ENCODE assay signal across 14 mouse cellular contexts in genomic region chr16:22527499-22527939, GRCm38 (mm10).
DNase-seq lines count a peak whose midpoint lies in the region; ATAC-seq lines count a peak whose summit lies in the region.
"Had no signal": no experiment of that assay in that cellular context is flagged by ENCODE, and none has a peak within 500 bp of the region (broad histone marks: within the 10 kb centered on the region; RNA-seq: fewer than 3 reads in every experiment).

No protein-coding gene starts in this region.

- peaks cover 26 to 36% of the 10 kb centered on the region in 2 experiments for H3K4me1 ChIP-seq in heart, embryonic 14.5 days (ENCODE audit: control insufficient read depth in 2 of 2, insufficient read depth in 2 of 2, low read length in 2 of 2)
- peaks cover 8% of the 10 kb centered on the region for H3K4me1 ChIP-seq in forebrain, embryonic 10.5 days
- H3K4me1 ChIP-seq: embryonic facial prominence, embryonic 13.5 days had no signal

- peaks cover 4% of the 10 kb centered on the region; the same call in 1 of the 2 replicates for H3K9me3 ChIP-seq in heart, embryonic 14.5 days (ENCODE audit: control insufficient read depth, low read length)
- H3K9me3 ChIP-seq in forebrain, embryonic 10.5 days: no peaks in the 10 kb centered on the region
- H3K9me3 ChIP-seq: hindbrain, embryonic 15.5 days had no signal

- no peaks in the 10 kb centered on the region for H3K27me3 ChIP-seq in heart, embryonic 14.5 days (ENCODE audit: control insufficient read depth, insufficient read depth, low read length)
- H3K27me3 ChIP-seq in forebrain, embryonic 10.5 days (ENCODE audit: poor library complexity, severe bottlenecking): no peaks in the 10 kb centered on the region
- H3K27me3 ChIP-seq: embryonic facial prominence, embryonic 13.5 days; hindbrain, embryonic 15.5 days had no signal

- H3K36me3 ChIP-seq in heart, embryonic 14.5 days (ENCODE audit: control insufficient read depth, insufficient read depth, low read length): no peaks in the 10 kb centered on the region
- no peaks in the 10 kb centered on the region for H3K36me3 ChIP-seq in forebrain, embryonic 10.5 days (replicated peaks)
- H3K36me3 ChIP-seq: embryonic facial prominence, embryonic 13.5 days; hindbrain, embryonic 15.5 days; midbrain, embryonic 12.5 days had no signal

- DNase-seq in kidney, adult 11 months: peak; percentile 62
- no peak for DNase-seq in kidney, postnatal 14 days
- peak; percentile 78 for DNase-seq in Muller cell, postnatal 12 days (ENCODE audit: inconsistent ontology term)
- DNase-seq in cerebellum, adult 18-20 months: peak; percentile 67 to 73
- DNase-seq in forebrain, embryonic 10.5 days (ENCODE audit: extremely low spot score, low spot score): no peak
- DNase-seq in retina, postnatal 1 day: no peak
- DNase-seq: spleen, adult 18-20 months; thymus, adult 18-20 months had no signal

- 25% methylated on average over 5 of the region's 5 CpGs for WGBS in heart, embryonic 14.5 days
- WGBS in forebrain, embryonic 10.5 days: 34% methylated on average over 5 of the region's 5 CpGs

- 0 out of 2 replicates have a peak overlapping the region, but pooled peaks have one; percentile 6 for H3K4me2 ChIP-seq in heart, embryonic 14.5 days (ENCODE audit: low read length)
- H3K4me2 ChIP-seq: embryonic facial prominence, embryonic 13.5 days; hindbrain, embryonic 15.5 days; midbrain, embryonic 12.5 days had no signal

- peak; percentile 51 for ATAC-seq in heart, embryonic 14.5 days (ENCODE audit: insufficient number of reproducible peaks, insufficient read depth, low FRiP score, low read depth)
- no peak for ATAC-seq in activated CD4-positive, CD25-positive, alpha-beta regulatory T cell, adult 4 months

- peak overlapping the region; percentile 70 to 87 for H3K27ac ChIP-seq in heart, embryonic 14.5 days (replicated peaks in 1 of 2; ENCODE audit: control insufficient read depth in 1 of 2, insufficient read depth in 1 of 2, low read depth in 2 of 2, low read length in 2 of 2)
- no peak overlapping the region for H3K27ac ChIP-seq in forebrain, embryonic 10.5 days
- H3K27ac ChIP-seq: embryonic facial prominence, embryonic 13.5 days; hindbrain, embryonic 15.5 days; liver, embryonic 14.5 days; midbrain, embryonic 12.5 days had no signal

- H3K4me3 ChIP-seq in heart, embryonic 14.5 days (ENCODE audit: control insufficient read depth in 1 of 2, insufficient read depth in 1 of 2, low read depth in 1 of 2, low read length in 2 of 2): no peak overlapping the region
- no peak overlapping the region for H3K4me3 ChIP-seq in forebrain, embryonic 10.5 days
- H3K4me3 ChIP-seq: embryonic facial prominence, embryonic 13.5 days; hindbrain, embryonic 15.5 days; midbrain, embryonic 12.5 days had no signal

- H3K9ac ChIP-seq in heart, embryonic 14.5 days (ENCODE audit: low read length): no peak overlapping the region
- H3K9ac ChIP-seq: embryonic facial prominence, embryonic 13.5 days; hindbrain, embryonic 15.5 days; liver, embryonic 14.5 days; midbrain, embryonic 12.5 days had no signal

Comparison
In these comparisons a context has a peak if more than half of its experiments do, and no peak if none do; other contexts are left out.
1. DNase-seq: peak in kidney, adult 11 months (single experiment), Muller cell, postnatal 12 days (single experiment) and cerebellum, adult 18-20 months (2 of 2); none in kidney, postnatal 14 days (single experiment), forebrain, embryonic 10.5 days (single experiment) and retina, postnatal 1 day (single experiment).